Mouse (Mus musculus) neural tube, embryonic 11.5 days (tissue): ENCODE results near the gene Ybx2. TPM values are rescaled to one million over a fixed set of nuclear protein-coding genes. Genes with fewer than 3 reads are reported as not detected.

ENCODE experiments used
- ATAC-seq: fragments of 200-750 bp; cut with Nextera tagmentation; 2 replicates; pipeline ENCODE4 v1.8.0; 2017; ENCODE audit warnings: moderate number of reproducible peaks, mild to moderate bottlenecking, moderate TSS enrichment, moderate library complexity; ENCODE audit not compliant: insufficient read depth, low FRiP score, low TSS enrichment
- DNase-seq: peaks from one replicate; pipeline ENCODE4 v3.0.0-alpha.2; 2015; ENCODE audit warnings: low spot score
- H3K27ac ChIP-seq: fragments of 300-500 bp; sonication (generic); 2 replicates; pipeline ENCODE4 v1.5.1; 2014; ENCODE audit warnings: low read depth, mild to moderate bottlenecking, low read length
- H3K27me3 ChIP-seq: fragments of 300-500 bp; sonication (generic); 2 replicates; pipeline ENCODE4 v1.6.1; 2014; ENCODE audit warnings: mild to moderate bottlenecking, low read length, mixed read lengths; ENCODE audit not compliant: control insufficient read depth, insufficient read depth
- H3K36me3 ChIP-seq: fragments of 300-500 bp; sonication (generic); 2 replicates; pipeline ENCODE4 v1.6.1; 2014; ENCODE audit warnings: mild to moderate bottlenecking, low read length, moderate library complexity, mixed read lengths; ENCODE audit not compliant: control insufficient read depth, insufficient read depth
- H3K4me1 ChIP-seq: fragments of 300-500 bp; sonication (generic); 2 replicates; pipeline ENCODE4 v1.6.1; 2014; ENCODE audit warnings: low read length, mixed read lengths; ENCODE audit not compliant: control insufficient read depth, insufficient read depth
- H3K4me2 ChIP-seq: fragments of 300-500 bp; sonication (generic); 2 replicates; pipeline ENCODE4 v1.6.1; 2014; ENCODE audit warnings: low read depth, mild to moderate bottlenecking, moderate library complexity
- H3K4me3 ChIP-seq: fragments of 300-500 bp; sonication (generic); 2 replicates; pipeline ENCODE4 v1.5.1; 2014; ENCODE audit warnings: low read depth, low read length
- H3K9ac ChIP-seq: fragments of 300-500 bp; sonication (generic); 2 replicates; pipeline ENCODE4 v1.6.1; 2014; ENCODE audit warnings: mild to moderate bottlenecking, low read length
- H3K9me3 ChIP-seq: fragments of 300-500 bp; sonication (generic); 2 replicates; pipeline ENCODE4 v1.6.1; 2016; ENCODE audit warnings: low read length; ENCODE audit not compliant: control insufficient read depth
- WGBS: fragments of 180-500 bp; shearing (Covaris S2); extraction: QIAGEN DNeasy Blood & Tissue Kit; methylation state at CpG from one replicate; pipeline ENCODE4 v1.1.7; 2014; 5-methylcytosine and 5-hydroxymethylcytosine counted together
- polyA plus RNA-seq: library from polyadenylated mRNA; unstranded; fragments of >200 nt; fragmentation: Nextera tagmentation; extraction: Ambion mirVana; gene quantifications from 2 replicates; pipeline ENCODE4 v1.2.1, GENCODE M21; 2014

The Ybx2 gene
- 3.4 and 4.2 TPM in 2 replicates for polyA plus RNA-seq

DNA sequence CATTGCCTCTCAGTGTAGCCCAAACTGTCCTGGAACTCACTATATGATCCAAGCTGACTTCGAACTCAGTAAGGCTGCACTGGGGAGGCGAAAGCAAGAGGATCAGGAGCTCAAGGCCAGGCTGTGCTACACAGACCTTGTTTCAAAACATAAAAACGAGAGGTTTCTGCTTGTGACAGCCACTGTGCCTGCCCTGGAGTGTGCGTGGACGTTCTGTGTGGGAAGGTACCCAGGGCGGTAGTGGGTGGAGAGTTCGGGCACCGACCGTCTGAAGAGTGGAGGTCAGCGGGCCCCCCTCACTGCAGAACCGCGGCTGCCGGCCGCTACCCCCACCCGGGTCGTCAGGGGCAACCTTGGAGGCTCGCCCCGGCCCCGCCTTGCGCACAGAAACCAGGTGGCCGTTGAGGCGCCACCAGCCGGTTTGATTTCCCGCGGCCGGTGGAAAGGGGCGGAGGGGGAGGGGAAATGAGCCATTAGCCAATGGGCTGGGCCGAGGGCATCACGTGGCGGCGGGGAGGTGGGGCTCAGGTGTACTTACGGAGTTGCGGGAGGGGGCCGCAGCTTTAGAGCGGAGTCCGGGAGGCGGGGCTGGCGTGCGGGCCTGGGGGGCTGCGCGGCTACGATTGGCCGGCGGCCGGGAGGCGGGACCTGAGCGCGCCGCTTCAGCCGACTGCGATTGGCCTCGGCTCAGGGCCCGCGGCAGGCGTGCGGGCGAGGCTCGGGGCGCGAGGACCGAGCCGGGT is at the start of gene Ybx2:
Gene Ybx2 (plus strand): TSS at position 660 of the 743 bp plus-strand sequence.
- peak; percentile 91 for DNase-seq
- peaks cover 12% of the 10 kb centered on the region; the same call in 1 of the 2 replicates for H3K4me1 ChIP-seq
- H3K27me3 ChIP-seq: peaks cover 32% of the 10 kb centered on the region
- H3K9me3 ChIP-seq: no peaks in the 10 kb centered on the region
- H3K36me3 ChIP-seq: no peaks in the 10 kb centered on the region
- peak within 1 kb of the TSS; percentile 47 for H3K9ac ChIP-seq
- ATAC-seq: peak; percentile 89
- H3K4me3 ChIP-seq: peak within 1 kb of the TSS; percentile 55
- H3K27ac ChIP-seq: no peak within 1 kb of the TSS
- 2% methylated on average over 30 of the region's 62 CpGs for WGBS
- peak within 1 kb of the TSS; percentile 99 for H3K4me2 ChIP-seq

- Histone ChIP-seq H3K36me3 (no peaks in the 10 kb centered on the region), H3K27me3 (no peaks in the 10 kb centered on the region), H3K9me3 (no peaks in the 10 kb centered on the region), H3K9ac (no peak overlapping the region), H3K4me1 (no peaks in the 10 kb centered on the region), H3K4me3 (no peak overlapping the region), H3K27ac (no peak overlapping the region), H3K4me2 (no peak overlapping the region)
- DNase-seq (no peak), ATAC-seq (no peak)
- WGBS: 79% methylated on average over 8 of the region's 8 CpGs
Observed at GRCm38 (mm10) chr11:69886907-69887635, 48.5 kb upstream of the Ybx2 start.

- no peaks in the 10 kb centered on the region for H3K9me3 ChIP-seq
- no peak overlapping the region for H3K9ac ChIP-seq
- WGBS: 82% methylated on average over 4 of the region's 4 CpGs
- H3K4me3 ChIP-seq: no peak overlapping the region
- no peak overlapping the region for H3K27ac ChIP-seq
- H3K4me2 ChIP-seq: no peak overlapping the region
- H3K4me1 ChIP-seq: no peaks in the 10 kb centered on the region
- H3K36me3 ChIP-seq: no peaks in the 10 kb centered on the region
- DNase-seq (no peak), ATAC-seq (no peak)
- H3K27me3 ChIP-seq: no peaks in the 10 kb centered on the region
Observed at GRCm38 (mm10) chr11:69891482-69891881, 44.1 kb upstream of the Ybx2 start.

DNA sequence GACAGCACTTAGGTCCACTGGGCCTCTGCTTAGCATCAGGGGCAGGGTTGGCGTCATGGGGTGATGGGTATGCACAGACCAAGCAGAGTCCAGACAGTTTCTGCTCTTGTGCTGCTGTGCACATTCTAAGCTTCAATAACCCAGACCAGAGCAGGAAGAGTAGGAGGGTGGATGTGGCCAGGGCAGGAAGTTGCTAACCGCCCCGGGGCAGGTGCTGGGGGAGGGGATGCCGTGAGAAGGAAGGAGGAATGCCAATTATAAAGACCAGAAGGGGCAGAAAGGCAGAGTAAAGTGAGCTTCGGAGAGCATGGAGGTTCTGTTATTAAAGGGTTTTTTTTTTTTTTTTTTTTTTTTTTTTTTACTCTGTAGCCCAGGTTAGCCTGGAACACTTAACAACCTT is 40.9 kb upstream of the Ybx2 start:
- Histone ChIP-seq H3K4me1 (no peaks in the 10 kb centered on the region), H3K9ac (no peak overlapping the region), H3K9me3 (no peaks in the 10 kb centered on the region), H3K36me3 (no peaks in the 10 kb centered on the region), H3K27me3 (no peaks in the 10 kb centered on the region), H3K27ac (no peak overlapping the region), H3K4me2 (no peak overlapping the region), H3K4me3 (no peak overlapping the region)
- DNase-seq (no peak), ATAC-seq (no peak)
- WGBS: 81% methylated on average over 5 of the region's 5 CpGs

GRCm38 (mm10) chr11:69895291-69895690 is 40.3 kb upstream of the Ybx2 start, which contains the start of gene Acap1:
Acap1 (minus strand) TSS chr11:69895539.
- ATAC-seq (no peak), DNase-seq (no peak)
- no peak within 1 kb of the TSS for H3K4me2 ChIP-seq
- H3K27ac ChIP-seq: no peak within 1 kb of the TSS
- no peaks in the 10 kb centered on the region for H3K4me1 ChIP-seq
- H3K4me3 ChIP-seq: no peak within 1 kb of the TSS
- H3K36me3 ChIP-seq: no peaks in the 10 kb centered on the region
- no peaks in the 10 kb centered on the region for H3K9me3 ChIP-seq
- 61% methylated on average over 4 of the region's 4 CpGs for WGBS
- no peak within 1 kb of the TSS for H3K9ac ChIP-seq
- H3K27me3 ChIP-seq: no peaks in the 10 kb centered on the region

DNA sequence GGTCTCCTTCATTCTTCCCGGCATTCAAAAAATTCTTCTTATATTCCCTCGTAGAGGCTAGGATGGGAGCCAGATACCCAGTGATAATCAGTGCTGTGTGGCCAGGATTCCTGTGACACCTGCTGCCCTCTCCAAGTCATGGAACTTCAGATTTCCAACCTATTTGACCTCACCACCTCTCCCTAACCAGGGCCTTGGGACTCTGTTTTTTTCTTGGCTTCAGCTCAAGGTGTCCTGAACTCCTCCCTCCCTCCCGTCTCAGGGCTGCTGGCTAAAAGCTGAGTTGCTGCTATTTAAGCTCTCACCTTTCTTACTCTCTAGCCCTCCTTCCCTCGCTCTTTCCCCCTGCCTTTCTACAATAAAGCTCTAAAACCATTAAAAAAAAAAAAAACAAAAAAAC is 35.7 kb upstream of the Ybx2 start:
- H3K4me2 ChIP-seq: peak overlapping the region; percentile 98
- DNase-seq (no peak), ATAC-seq (no peak)
- H3K4me1 ChIP-seq: peaks cover 10% of the 10 kb centered on the region
- peak overlapping the region; percentile 96 for H3K4me3 ChIP-seq
- peak overlapping the region; percentile 98 for H3K9ac ChIP-seq
- H3K36me3 ChIP-seq: peaks cover 4% of the 10 kb centered on the region
- WGBS: 25% methylated on average over 4 of the region's 4 CpGs
- H3K27me3 ChIP-seq: no peaks in the 10 kb centered on the region
- H3K27ac ChIP-seq: no peak overlapping the region
- H3K9me3 ChIP-seq: no peaks in the 10 kb centered on the region

GRCm38 (mm10) chr11:69900471-69901405 is 34.9 kb upstream of the Ybx2 start, which contains the start of the genes 2810408A11Rik and Neurl4:
2810408A11Rik (minus strand) TSS chr11:69900987.
Neurl4 (plus strand) TSS chr11:69901072.
- H3K9me3 ChIP-seq: no peaks in the 10 kb centered on the region
- WGBS: under 1% methylated on average over 38 of the region's 38 CpGs
- H3K9ac ChIP-seq: peak within 1 kb of the TSS; percentile 98
- peak; percentile 96 for ATAC-seq
- peak within 1 kb of the TSS; percentile 96 for H3K4me3 ChIP-seq
- peaks cover 10% of the 10 kb centered on the region for H3K4me1 ChIP-seq
- peak; percentile 89 for DNase-seq
- no peaks in the 10 kb centered on the region for H3K27me3 ChIP-seq
- H3K36me3 ChIP-seq: peaks cover 10% of the 10 kb centered on the region
- peak within 1 kb of the TSS; percentile 95 for H3K27ac ChIP-seq
- H3K4me2 ChIP-seq: peak within 1 kb of the TSS; percentile 98

DNA sequence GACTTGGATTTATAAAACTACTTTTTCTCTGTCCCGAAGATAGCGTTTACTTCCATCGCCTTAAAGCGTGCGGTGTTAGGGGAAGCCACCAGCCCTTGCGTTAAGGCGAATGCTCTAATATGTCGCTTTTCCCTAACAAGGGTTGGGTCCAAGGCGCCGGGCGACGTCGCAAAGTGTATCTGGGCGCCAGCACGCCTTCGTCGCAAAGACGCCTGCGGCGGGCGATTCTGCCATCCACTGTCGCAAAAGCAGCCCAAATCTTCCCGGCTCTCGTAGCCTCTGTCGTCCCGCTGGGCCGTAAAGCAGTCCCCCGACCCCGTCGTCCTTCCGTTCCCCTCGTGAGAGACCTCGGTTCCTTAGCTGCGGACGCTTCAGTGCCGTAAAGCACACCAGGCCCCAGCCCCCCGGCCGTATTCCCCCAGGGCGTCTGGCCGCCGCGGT is 34.2 kb upstream of the Ybx2 start:
- under 1% methylated on average over 42 of the region's 42 CpGs for WGBS
- H3K27me3 ChIP-seq: no peaks in the 10 kb centered on the region
- peaks cover 16% of the 10 kb centered on the region for H3K36me3 ChIP-seq
- H3K27ac ChIP-seq: peak overlapping the region; percentile 95
- H3K9me3 ChIP-seq: no peaks in the 10 kb centered on the region
- H3K4me3 ChIP-seq: peak overlapping the region; percentile 96
- H3K4me1 ChIP-seq: peaks cover 10% of the 10 kb centered on the region
- DNase-seq: peak; percentile 97
- peak overlapping the region; percentile 98 for H3K4me2 ChIP-seq
- ATAC-seq: peak; percentile 72
- H3K9ac ChIP-seq: peak overlapping the region; percentile 98
